Mouse (Mus musculus): ENCODE measurements around the gene Aldh2.

GRCm38 (mm10) chr5:121632804-121633203 is 39.2 kb upstream of the Aldh2 start:
- TF ChIP-seq CTCF (IDR thresholded peaks at IDR 0.05; ENCODE audit: borderline replicate concordance, insufficient read depth, low read depth, low read length) (no peak), POLR2A (IDR thresholded peaks at IDR 0.05; ENCODE audit: borderline replicate concordance, insufficient read depth, low read length) (no peak)
